Mouse (Mus musculus): ENCODE results near the gene Rfx3.

- no peak for TF ChIP-seq HCFC1 (IDR thresholded peaks at IDR 0.05; ENCODE audit: borderline replicate concordance, insufficient read depth, low read length)
- TF ChIP-seq ZC3H11A (IDR thresholded peaks at IDR 0.05; ENCODE audit: borderline replicate concordance, low read depth, low read length), result no peak
- TF ChIP-seq MAFK (IDR thresholded peaks at IDR 0.05; ENCODE audit: insufficient read depth, low read depth, low read length), result no peak
Observed at GRCm38 (mm10) chr19:28011718-28012499, 943 bp upstream of the Rfx3 start.
